Mouse (Mus musculus) cerebellum, adult 2 months (tissue): ENCODE measurements at regions not wholly inside any gene's neighbourhood (a gene's known extent, or its start where the extent isn't known, plus 50 kb on each side); places are given as distances from the start of the nearest gene placed in this dataset.

ENCODE experiments used
- DNase-seq, 2 experiments: peaks; one replicate each; pipeline ENCODE4 v3.0.0; 2021
- H3K27ac ChIP-seq: fragments of 200-500 bp; 2 replicates; pipeline ENCODE4 v1.5.1; 2012; ENCODE audit warnings: low read length, control low read depth, inconsistent platforms; ENCODE audit not compliant: insufficient read depth
- H3K27me3 ChIP-seq: fragments of 200-500 bp; 2 replicates; pipeline ENCODE4 v1.6.1; 2012; ENCODE audit warnings: inconsistent platforms, mild to moderate bottlenecking, low read length, moderate library complexity; ENCODE audit not compliant: control insufficient read depth, insufficient read depth
- H3K4me1 ChIP-seq: fragments of 200-500 bp; 2 replicates; pipeline ENCODE4 v1.6.1; 2011; ENCODE audit warnings: low read length; ENCODE audit not compliant: control insufficient read depth, insufficient read depth
- H3K4me3 ChIP-seq: fragments of 200-500 bp; replicated peaks from 2 replicates; pipeline ENCODE3; 2011; ENCODE audit warnings: mild to moderate bottlenecking, low read depth, low read length, control low read depth; ENCODE audit not compliant: insufficient read depth
- CTCF ChIP-seq: fragments of 200-500 bp; IDR thresholded peaks from 2 replicates; pipeline ENCODE4 v1.5.1; 2011; ENCODE audit warnings: low read depth, mild to moderate bottlenecking, control low read depth, low read length, moderate library complexity, borderline replicate concordance; ENCODE audit not compliant: insufficient read depth
- POLR2A ChIP-seq: fragments of 200-500 bp; IDR thresholded peaks from 2 replicates; pipeline ENCODE4 v1.6.1; 2011; ENCODE audit warnings: low read length, control low read depth, borderline replicate concordance; ENCODE audit not compliant: insufficient read depth
- WGBS: fragments of 180-500 bp; shearing (Covaris S2); methylation state at CpG from one replicate; pipeline ENCODE4 v1.1.7; 2018; 5-methylcytosine and 5-hydroxymethylcytosine counted together

DNA sequence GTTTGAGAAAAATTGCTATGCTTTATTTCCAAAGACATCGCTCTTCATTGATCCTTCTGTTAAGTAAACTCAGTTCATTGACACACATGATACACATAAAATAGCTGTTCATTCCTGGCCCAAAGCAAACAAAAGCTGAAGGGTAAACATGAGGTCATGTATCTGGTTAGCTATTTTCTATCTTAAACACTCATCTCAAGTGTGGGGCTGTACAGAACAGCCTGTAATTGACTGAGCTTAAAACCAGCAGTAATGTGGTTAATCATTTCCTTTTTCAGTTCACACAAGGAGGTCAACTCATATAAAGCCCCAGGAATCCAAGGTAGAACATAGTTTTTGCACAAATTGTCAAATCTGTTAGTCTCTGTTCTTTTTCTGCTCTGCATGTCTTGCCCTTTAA, 94.5 kb downstream of the Cldn17 start:
- no peaks in the 10 kb centered on the region for H3K4me1 ChIP-seq
- no peaks in the 10 kb centered on the region for H3K27me3 ChIP-seq
- 97% methylated on average over 1 of the region's 1 CpGs for WGBS
- H3K27ac ChIP-seq: no peak overlapping the region
- TF ChIP-seq CTCF: no peak
- no peak for TF ChIP-seq POLR2A
- no peak overlapping the region for H3K4me3 ChIP-seq
- no peak for DNase-seq

DNA sequence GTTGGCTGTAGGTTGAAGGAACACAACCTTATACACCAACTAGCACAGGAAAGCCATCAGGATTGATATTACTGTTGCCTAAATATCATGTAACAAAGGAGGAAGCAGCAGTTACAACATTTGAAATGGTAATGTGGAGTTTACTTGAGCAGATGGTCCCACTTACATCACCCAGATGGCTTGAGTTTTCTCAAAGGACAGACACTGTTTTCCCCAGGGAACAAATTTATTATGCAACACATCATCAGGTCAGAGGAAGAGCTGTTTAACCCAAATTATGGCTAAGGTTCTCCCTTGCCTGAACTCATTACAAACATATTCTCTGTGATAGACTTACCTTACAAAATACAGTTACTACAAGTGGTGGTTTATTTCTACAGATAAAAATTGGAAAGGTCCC, 98.6 kb downstream of the Cldn17 start:
- Histone ChIP-seq H3K4me1 (no peaks in the 10 kb centered on the region), H3K4me3 (no peak overlapping the region), H3K27me3 (no peaks in the 10 kb centered on the region), H3K27ac (no peak overlapping the region)
- peak in 1 of 2 experiments; percentile 47 for DNase-seq
- TF ChIP-seq POLR2A (no peak), CTCF (no peak)

DNA sequence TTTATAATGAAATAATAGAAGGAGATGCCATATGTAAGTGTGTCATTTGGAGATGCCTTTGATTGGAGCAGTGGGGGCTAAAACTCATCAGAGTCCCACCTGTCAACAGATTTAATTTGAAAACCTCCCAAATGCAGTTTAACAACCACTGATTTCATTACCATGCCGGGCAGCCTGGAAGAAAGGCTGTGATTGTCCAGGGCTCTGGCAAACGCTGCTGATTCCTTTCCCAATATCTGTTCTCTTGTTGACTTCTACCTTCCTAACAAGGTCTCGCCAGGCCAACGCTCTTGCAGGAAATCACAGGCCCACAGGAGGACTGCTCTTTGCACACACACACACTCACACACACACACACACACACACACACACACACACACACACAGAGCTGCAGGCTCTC, 102.4 kb downstream of the Cldn17 start:
- Histone ChIP-seq H3K4me3 (no peak overlapping the region), H3K27me3 (no peaks in the 10 kb centered on the region), H3K27ac (no peak overlapping the region), H3K4me1 (no peaks in the 10 kb centered on the region)
- DNase-seq: peak in 1 of 2 experiments; percentile 12
- TF ChIP-seq POLR2A (no peak), CTCF (no peak)
- WGBS: 7% methylated on average over 4 of the region's 4 CpGs

DNA sequence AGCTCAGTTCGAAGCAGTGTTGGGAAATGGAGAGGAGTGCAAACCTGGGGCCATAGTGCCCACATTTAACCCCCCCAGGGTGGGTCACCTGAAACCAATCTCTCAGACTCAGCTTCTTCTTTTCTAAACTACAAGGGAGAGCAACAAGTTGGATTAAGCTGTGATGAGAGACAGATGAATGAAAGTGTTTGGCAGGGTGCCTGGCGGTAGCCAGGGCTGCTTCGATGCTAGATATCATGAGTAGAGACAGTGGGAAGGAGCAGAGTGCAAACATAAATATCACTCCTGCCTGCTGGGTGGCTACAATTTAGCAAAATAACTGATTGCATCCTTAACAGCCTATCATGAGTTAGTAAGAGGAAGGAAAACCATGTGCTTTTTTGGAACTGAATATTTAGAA, 106.9 kb downstream of the Cldn17 start:
- DNase-seq: no peak
- TF ChIP-seq POLR2A (no peak), CTCF (no peak)
- Histone ChIP-seq H3K27ac (no peak overlapping the region), H3K4me1 (no peaks in the 10 kb centered on the region), H3K27me3 (no peaks in the 10 kb centered on the region), H3K4me3 (no peak overlapping the region)
- 35% methylated on average over 3 of the region's 3 CpGs for WGBS

DNA sequence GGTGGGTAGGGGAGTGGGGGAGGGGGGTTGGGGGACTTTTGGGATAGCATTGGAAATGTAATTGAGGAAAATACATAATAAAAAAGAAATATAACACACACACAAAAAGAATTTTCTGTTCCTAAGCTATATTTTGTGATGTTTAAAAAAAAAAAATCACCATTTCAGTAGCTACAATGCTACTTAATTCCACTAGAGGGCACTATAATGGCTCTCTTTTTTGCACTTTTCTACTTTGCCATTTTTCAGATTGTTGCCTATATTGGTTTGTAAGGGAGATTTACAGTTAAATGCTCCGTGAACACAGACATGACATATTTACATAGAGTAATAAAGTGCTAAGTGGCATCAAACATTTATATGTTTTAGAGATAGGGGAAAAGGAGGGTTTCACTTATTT, 102.7 kb upstream of the Grik1 start:
- Histone ChIP-seq H3K27ac (no peak overlapping the region), H3K4me3 (no peak overlapping the region), H3K4me1 (no peaks in the 10 kb centered on the region), H3K27me3 (no peaks in the 10 kb centered on the region)
- DNase-seq: no peak
- 59% methylated on average over 1 of the region's 1 CpGs for WGBS
- TF ChIP-seq CTCF: no peak
- TF ChIP-seq POLR2A: no peak

DNA sequence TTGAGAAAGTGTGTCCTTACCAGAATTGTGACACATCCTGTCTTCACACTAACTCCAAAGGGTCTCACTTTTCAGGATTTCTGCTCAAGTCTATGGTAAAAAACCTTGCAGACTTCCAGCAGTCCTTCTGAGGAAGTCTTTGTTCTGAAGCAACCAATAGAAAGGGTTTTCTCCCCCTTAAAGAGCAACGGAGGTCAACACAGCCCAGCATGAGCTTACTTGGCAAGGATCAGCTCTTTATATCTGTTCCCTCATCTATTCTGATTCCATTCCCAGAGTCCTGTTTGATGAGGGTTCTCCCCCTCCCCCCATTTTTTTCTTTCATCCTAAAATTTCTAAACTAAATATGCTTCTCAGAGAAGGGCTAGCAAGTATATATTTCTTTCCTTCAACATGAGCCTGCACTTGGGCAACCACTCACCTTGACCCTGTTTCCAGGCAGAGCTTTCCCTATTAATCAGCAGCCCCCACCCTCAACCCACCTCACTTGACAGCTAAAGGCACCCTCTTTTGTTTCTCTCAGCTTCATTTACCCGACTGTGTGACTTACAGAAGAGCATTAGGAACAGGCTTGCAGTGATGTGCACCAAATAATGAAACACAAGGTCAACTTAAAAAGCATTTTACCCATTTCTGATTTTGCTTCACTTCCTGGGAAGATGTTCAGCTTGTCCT, 91.7 kb upstream of the Grik1 start:
- H3K4me1 ChIP-seq: no peaks in the 10 kb centered on the region
- no peak for DNase-seq
- WGBS: 22% methylated on average over 2 of the region's 2 CpGs
- no peaks in the 10 kb centered on the region for H3K27me3 ChIP-seq
- TF ChIP-seq CTCF (no peak), POLR2A (no peak)
- no peak overlapping the region for H3K4me3 ChIP-seq
- no peak overlapping the region for H3K27ac ChIP-seq

DNA sequence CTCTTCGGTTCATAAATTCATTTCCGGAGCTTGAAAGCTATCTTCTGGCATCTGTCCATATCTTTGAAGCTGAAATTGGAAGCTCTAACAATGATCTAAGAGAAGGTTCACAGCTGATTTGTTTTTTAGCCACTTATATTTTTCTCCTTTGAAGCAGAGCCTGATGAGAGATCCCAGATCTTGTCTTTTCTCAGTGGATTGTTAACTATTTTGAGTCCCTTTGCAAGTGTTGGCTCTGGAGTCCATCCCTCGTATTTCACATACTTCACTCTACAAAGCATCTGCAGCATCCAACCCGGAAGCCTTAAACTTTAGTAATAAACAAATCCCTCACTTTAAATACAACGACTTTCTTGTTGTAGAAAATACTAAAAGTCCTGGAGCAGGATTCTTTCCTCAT, 85.6 kb upstream of the Grik1 start:
- no peak for TF ChIP-seq CTCF
- TF ChIP-seq POLR2A: no peak
- Histone ChIP-seq H3K27ac (no peak overlapping the region), H3K27me3 (no peaks in the 10 kb centered on the region), H3K4me3 (no peak overlapping the region), H3K4me1 (no peaks in the 10 kb centered on the region)
- no peak for DNase-seq
- 47% methylated on average over 5 of the region's 5 CpGs for WGBS

DNA sequence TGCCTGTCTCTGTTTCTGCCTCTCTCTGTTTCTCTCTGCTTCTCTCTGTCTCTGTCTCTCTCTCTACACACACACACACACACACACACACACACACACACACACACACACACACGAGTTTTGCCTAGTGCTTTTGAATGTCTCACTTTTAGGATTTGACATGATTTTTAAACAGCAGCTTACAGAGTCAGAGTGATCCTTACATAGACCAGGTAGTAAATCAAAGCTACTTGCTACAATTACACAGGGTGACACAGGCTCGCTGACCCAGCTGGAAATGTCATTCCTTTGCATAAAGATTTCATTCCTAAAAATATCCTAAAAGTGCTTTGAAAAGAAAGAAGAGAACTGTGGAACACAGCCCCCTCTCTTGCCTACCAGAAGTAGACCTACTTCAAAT, 84.5 kb upstream of the Grik1 start:
- no peak for TF ChIP-seq CTCF
- no peak for TF ChIP-seq POLR2A
- DNase-seq: no peak
- Histone ChIP-seq H3K27me3 (no peaks in the 10 kb centered on the region), H3K4me3 (no peak overlapping the region), H3K4me1 (no peaks in the 10 kb centered on the region), H3K27ac (no peak overlapping the region)
- WGBS: 61% methylated on average over 2 of the region's 2 CpGs

DNA sequence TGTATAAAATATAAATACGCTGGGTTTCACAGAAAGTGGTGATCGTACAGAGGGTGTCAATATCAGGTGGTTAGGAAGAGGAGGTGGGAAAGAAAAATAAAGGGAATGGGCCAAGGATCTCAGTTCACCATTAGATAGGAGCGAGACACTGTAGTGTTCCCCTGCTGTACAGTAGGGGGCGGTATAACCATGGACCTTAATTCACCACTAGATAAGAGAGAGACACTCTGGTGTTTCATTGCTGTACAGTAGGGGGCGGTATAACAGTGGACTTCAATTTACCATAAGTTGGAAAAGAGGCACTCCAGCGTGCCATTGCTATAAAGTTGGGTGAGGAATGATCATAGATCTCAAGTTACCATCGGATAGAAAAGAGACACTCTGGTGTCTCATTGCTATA, 82.0 kb upstream of the Grik1 start:
- no peaks in the 10 kb centered on the region for H3K4me1 ChIP-seq
- WGBS: 43% methylated on average over 7 of the region's 7 CpGs
- H3K27me3 ChIP-seq: no peaks in the 10 kb centered on the region
- peak; percentile 68; the same call in 1 of the 2 replicates for TF ChIP-seq CTCF
- no peak for TF ChIP-seq POLR2A
- H3K27ac ChIP-seq: no peak overlapping the region
- DNase-seq: peak; percentile 14 to 40
- H3K4me3 ChIP-seq: no peak overlapping the region
